Mouse (Mus musculus): ENCODE data around the gene Kdsr. TPM values are rescaled to one million over a fixed set of nuclear protein-coding genes. Genes with fewer than 3 reads are reported as not detected.

The Kdsr gene
- polyA plus RNA-seq, 1 experiment: 13.9 TPM

DNA sequence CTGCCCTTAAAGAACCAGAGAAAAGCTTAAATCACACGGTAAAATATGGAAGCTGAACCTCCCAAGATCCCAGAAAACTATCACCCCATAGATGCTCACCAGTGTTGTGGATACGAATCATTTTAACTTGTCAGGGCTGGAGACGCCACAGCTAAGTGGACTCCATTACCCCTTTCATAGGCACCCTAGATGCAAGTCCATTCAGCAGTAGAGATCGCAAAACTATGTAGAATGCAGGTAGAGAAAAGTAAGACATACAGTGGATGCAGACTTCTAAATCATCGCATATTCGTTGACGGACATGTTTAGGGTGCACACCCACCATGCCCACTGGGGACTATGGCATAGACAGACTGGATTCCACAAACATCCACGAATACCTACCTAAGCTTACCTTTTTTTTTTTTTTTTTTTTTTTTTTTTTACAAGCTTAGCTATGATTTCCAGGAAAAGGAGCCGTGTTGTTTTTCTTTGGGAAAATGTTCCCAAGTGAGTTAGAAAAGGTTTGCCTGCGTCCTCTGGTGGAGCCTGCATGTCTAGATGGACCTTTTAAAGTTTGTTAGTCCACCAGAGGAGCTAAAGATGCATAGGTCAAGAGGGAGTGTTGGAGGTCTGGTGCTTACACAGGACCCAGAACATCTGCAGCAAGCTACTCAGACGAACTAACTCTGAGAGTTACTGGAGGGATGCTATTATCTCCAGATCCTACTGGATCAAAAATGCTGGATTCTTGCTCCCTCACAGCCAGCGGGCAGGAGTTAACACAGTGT, 48.0 kb downstream of the Kdsr start:
- Histone ChIP-seq H3K79me2 (ENCODE audit: control insufficient read depth, insufficient read depth) (peaks cover 27% of the 10 kb centered on the region), H3K4me3 (ENCODE audit: insufficient read depth, poor library complexity, severe bottlenecking) (no peak overlapping the region), H3K79me3 (ENCODE audit: low read depth) (peaks cover 7% of the 10 kb centered on the region), H3K36me3 (ENCODE audit: control insufficient read depth, insufficient read depth) (no peaks in the 10 kb centered on the region), H3K27me3 (ENCODE audit: control insufficient read depth, insufficient read depth, insufficient read length) (no peaks in the 10 kb centered on the region), H3ac (ENCODE audit: control insufficient read depth, insufficient read length, low read depth) (no peak overlapping the region)
- TF ChIP-seq CEBPB (IDR thresholded peaks at IDR 0.05; ENCODE audit: low read depth) (no peak), MAX (IDR thresholded peaks at IDR 0.05) (no peak), MYOD1 (IDR thresholded peaks at IDR 0.05; ENCODE audit: control insufficient read depth, insufficient read length, low read depth) (no peak), USF1 (IDR thresholded peaks at IDR 0.05; ENCODE audit: low read depth) (no peak)

DNA sequence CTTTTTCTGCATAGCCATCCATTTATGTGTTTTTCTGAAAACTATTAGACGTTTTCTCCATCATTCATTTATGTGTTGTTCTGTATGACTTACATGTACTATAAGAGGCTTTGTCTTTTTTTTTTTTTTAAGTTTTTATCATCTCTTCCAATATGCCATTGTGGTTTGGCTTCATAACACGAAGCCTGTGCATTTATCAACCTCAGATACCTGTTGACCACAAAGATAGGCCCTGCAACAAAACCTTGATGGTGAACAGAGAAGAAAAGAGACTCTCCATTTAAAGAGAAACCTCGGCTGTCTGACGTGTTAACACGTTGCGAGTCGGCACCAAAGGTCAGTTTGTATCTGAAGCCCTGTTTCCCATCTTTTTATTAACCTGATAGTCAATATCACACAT, 49.3 kb downstream of the Kdsr start:
- Histone ChIP-seq H3K79me2 (ENCODE audit: control insufficient read depth, insufficient read depth) (peaks cover 27% of the 10 kb centered on the region), H3K36me3 (ENCODE audit: control insufficient read depth, insufficient read depth) (no peaks in the 10 kb centered on the region), H3K27me3 (ENCODE audit: control insufficient read depth, insufficient read depth, insufficient read length) (no peaks in the 10 kb centered on the region), H3K4me3 (ENCODE audit: insufficient read depth, poor library complexity, severe bottlenecking) (no peak overlapping the region), H3K79me3 (ENCODE audit: low read depth) (peaks cover 7% of the 10 kb centered on the region), H3ac (ENCODE audit: control insufficient read depth, insufficient read length, low read depth) (no peak overlapping the region)
- no peak for TF ChIP-seq MYOG (IDR thresholded peaks at IDR 0.05; ENCODE audit: control insufficient read depth, extremely low read depth, insufficient read length)

DNA sequence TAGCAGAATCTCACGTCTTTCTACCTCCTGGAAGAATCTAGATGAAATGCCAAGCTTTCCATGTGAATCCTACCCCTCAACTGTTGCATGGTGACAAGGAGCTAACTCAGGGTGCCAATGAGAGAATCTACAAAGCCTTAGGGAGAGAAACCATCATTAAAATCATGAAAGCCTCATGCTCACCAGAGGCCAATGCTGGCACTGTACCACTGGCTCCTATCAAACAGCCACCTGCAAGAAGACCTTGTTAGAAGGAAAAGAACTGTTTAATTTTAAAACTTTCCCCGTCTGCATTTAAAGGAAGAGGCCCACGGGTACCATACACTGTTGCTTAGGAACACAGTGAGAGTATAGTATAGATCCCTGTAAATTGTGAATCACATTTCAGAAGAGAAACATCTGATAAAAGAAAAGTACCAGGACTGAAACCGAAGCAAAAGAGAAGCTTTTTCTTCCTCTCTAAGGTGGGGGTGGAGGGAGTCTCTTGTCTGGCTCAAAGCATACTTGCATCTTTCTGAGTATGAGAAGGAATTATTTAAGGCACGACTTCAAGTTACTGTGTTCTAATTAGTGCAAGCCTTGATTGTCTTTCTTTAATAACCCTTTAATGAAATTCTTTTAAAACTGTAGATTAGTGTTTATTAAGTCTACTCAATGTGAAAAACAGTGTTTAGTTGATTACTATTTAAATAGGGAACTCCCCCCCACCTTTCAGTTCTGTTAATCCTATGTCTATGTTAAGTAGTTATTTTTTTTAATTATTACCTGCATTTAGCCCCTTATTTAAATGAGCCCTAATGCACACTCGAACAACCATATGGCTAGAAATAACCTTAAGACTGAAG, 52.3 kb downstream of the Kdsr start:
- Histone ChIP-seq H3K36me3 (ENCODE audit: control insufficient read depth, insufficient read depth) (no peaks in the 10 kb centered on the region), H3K4me3 (ENCODE audit: insufficient read depth, poor library complexity, severe bottlenecking) (no peak overlapping the region), H3ac (ENCODE audit: control insufficient read depth, insufficient read length, low read depth) (no peak overlapping the region), H3K79me2 (ENCODE audit: control insufficient read depth, insufficient read depth) (peaks cover 19% of the 10 kb centered on the region), H3K79me3 (ENCODE audit: low read depth) (peaks cover 4% of the 10 kb centered on the region), H3K27me3 (ENCODE audit: control insufficient read depth, insufficient read depth, insufficient read length) (no peaks in the 10 kb centered on the region)
- TF ChIP-seq FOSL1 (IDR thresholded peaks at IDR 0.05; ENCODE audit: insufficient read depth, low read length, poor library complexity, severe bottlenecking): no peak
- TF ChIP-seq USF1 (IDR thresholded peaks at IDR 0.05; ENCODE audit: low read depth): no peak
- TF ChIP-seq CEBPB (IDR thresholded peaks at IDR 0.05; ENCODE audit: low read depth): no peak
- TF ChIP-seq MYOG (IDR thresholded peaks at IDR 0.05; ENCODE audit: control insufficient read depth, extremely low read depth, insufficient read length): no peak
- no peak for TF ChIP-seq MYOD1 (IDR thresholded peaks at IDR 0.05; ENCODE audit: control insufficient read depth, insufficient read length, low read depth)
- no peak for TF ChIP-seq MAX (IDR thresholded peaks at IDR 0.05)
- TF ChIP-seq CTCF (IDR thresholded peaks at IDR 0.05; ENCODE audit: control insufficient read depth, insufficient read depth, insufficient read length): no peak

DNA sequence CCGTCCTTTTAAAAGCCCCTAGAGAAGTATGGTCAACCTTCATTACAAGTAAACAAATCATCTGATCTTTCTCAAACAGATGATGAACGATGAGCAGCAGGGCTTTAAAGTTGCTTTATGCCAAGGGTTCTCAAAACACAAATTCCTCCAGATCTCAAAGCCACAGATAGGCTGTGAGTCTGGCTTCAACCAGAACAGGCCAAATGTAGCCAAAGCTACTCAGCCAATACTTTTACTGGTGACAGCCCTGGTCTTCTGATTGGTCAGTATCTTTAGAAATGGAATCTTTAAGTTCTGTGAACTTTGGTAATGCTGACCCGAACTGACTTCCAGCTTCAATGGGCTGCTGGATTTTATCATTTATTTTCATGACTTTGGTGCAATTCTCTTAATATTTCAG, 56.3 kb downstream of the Kdsr start:
- Histone ChIP-seq H3K79me3 (ENCODE audit: low read depth) (peaks cover 2% of the 10 kb centered on the region), H3K4me3 (ENCODE audit: insufficient read depth, poor library complexity, severe bottlenecking) (no peak overlapping the region), H3K36me3 (ENCODE audit: control insufficient read depth, insufficient read depth) (no peaks in the 10 kb centered on the region), H3ac (ENCODE audit: control insufficient read depth, insufficient read length, low read depth) (no peak overlapping the region), H3K27me3 (ENCODE audit: control insufficient read depth, insufficient read depth, insufficient read length) (no peaks in the 10 kb centered on the region), H3K79me2 (ENCODE audit: control insufficient read depth, insufficient read depth) (peaks cover 4% of the 10 kb centered on the region)
- TF ChIP-seq MYOD1 (IDR thresholded peaks at IDR 0.05; ENCODE audit: control insufficient read depth, insufficient read length, low read depth): no peak

DNA sequence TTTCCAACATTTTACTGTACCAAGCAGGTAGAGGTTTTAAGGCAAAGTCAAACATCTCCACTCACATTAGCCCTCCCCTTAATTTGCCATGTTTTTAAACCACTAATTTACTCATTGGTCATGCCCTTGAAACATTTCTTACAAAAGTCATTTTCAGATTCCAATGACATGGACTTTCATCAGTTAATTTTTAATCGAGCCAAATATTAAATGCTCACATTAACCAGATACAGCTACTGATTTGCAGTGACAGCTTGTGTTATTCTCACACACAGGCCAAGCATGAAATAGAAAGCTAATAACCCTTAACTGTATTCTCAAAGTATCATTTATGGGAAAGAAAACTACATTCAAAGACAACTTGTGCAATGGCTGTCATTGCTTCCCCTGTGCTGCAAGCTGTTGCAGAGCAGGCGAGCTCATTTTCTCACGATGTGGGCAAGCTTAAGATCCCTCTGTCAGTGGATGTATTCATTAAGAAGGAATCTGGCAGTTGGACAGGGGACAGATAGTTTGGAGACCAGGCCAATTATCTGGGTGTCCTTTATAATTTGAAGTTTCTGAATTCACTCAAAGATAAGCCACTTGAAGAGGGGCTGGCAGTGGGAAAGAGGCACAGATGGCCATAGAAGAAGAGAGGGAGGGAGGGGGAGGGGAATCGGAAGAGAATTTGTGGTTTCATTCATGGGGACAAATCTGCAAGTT, 56.9 kb downstream of the Kdsr start:
- no peak overlapping the region for H3ac ChIP-seq (ENCODE audit: control insufficient read depth, insufficient read length, low read depth)
- TF ChIP-seq CEBPB (IDR thresholded peaks at IDR 0.05; ENCODE audit: low read depth) (peak; percentile 2), MAX (IDR thresholded peaks at IDR 0.05) (no peak)

DNA sequence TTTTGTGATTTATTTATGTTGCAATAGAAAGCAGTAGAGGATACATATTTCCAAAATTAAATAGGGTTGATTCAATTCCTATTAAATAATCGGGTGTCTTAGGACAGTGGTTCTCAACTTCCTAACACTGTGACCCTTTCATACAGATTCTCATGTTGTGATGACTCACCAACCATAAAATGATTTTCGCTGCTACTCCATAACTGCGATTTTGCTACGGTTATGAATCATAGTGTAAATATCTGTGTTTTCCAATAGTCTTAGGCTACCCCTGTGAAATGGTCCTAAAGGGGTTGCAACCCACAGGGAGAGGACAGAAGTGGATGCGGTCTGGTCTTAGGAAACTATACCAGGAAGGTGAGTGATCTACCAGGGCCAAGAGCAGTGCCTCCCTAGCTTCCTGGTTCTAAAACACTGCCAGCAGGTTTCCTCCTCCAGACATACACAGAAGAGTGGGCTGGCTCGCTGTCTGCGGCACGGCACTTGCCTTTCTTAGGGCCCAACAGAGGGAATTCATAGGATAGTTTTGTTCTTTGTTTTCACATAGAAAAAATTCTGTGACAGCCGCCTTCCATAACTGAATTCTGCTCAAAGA, 58.9 kb downstream of the Kdsr start:
- TF ChIP-seq CTCF (IDR thresholded peaks at IDR 0.05; ENCODE audit: control insufficient read depth, insufficient read depth, insufficient read length) (no peak), MAX (IDR thresholded peaks at IDR 0.05) (no peak), FOSL1 (IDR thresholded peaks at IDR 0.05; ENCODE audit: insufficient read depth, low read length, poor library complexity, severe bottlenecking) (peak; percentile 83)
- H3K27me3 ChIP-seq (ENCODE audit: control insufficient read depth, insufficient read depth, insufficient read length): no peaks in the 10 kb centered on the region

More for the DNA sequence above, 56.9 kb downstream of the Kdsr start:
- Histone ChIP-seq H3K27me3 (ENCODE audit: control insufficient read depth, insufficient read depth, insufficient read length) (no peaks in the 10 kb centered on the region), H3K79me2 (ENCODE audit: control insufficient read depth, insufficient read depth) (no peaks in the 10 kb centered on the region), H3K4me3 (ENCODE audit: insufficient read depth, poor library complexity, severe bottlenecking) (no peak overlapping the region), H3K79me3 (ENCODE audit: low read depth) (peaks cover 2% of the 10 kb centered on the region), H3K36me3 (ENCODE audit: control insufficient read depth, insufficient read depth) (no peaks in the 10 kb centered on the region)

More for the DNA sequence above, 58.9 kb downstream of the Kdsr start:
- Histone ChIP-seq H3ac (ENCODE audit: control insufficient read depth, insufficient read length, low read depth) (no peak overlapping the region), H3K79me2 (ENCODE audit: control insufficient read depth, insufficient read depth) (no peaks in the 10 kb centered on the region), H3K79me3 (ENCODE audit: low read depth) (peaks cover 2% of the 10 kb centered on the region), H3K4me3 (ENCODE audit: insufficient read depth, poor library complexity, severe bottlenecking) (no peak overlapping the region), H3K36me3 (ENCODE audit: control insufficient read depth, insufficient read depth) (no peaks in the 10 kb centered on the region)
